Mouse (Mus musculus) olfactory bulb, adult 2 months (tissue): ENCODE measurements around the gene Syncrip. TPM values are rescaled to one million over a fixed set of nuclear protein-coding genes. Genes with fewer than 3 reads are reported as not detected.

Experiments used
- H3K27ac ChIP-seq: fragments of 200-500 bp; 2 replicates; pipeline ENCODE4 v1.5.1; 2012; ENCODE audit warnings: low read depth, low read length; ENCODE audit not compliant: insufficient read depth
- H3K4me1 ChIP-seq: fragments of 200-500 bp; 2 replicates; pipeline ENCODE4 v1.6.1; 2012; ENCODE audit warnings: low read length; ENCODE audit not compliant: control insufficient read depth, insufficient read depth
- H3K4me3 ChIP-seq: fragments of 200-500 bp; 2 replicates; pipeline ENCODE4 v1.5.1; 2012; ENCODE audit warnings: mild to moderate bottlenecking, low read depth, low read length, moderate library complexity; ENCODE audit not compliant: insufficient read depth
- CTCF ChIP-seq: fragments of 200-500 bp; IDR thresholded peaks from 2 replicates; pipeline ENCODE4 v1.5.1; 2012; ENCODE audit warnings: low read depth, mild to moderate bottlenecking, low read length, moderate library complexity; ENCODE audit not compliant: insufficient read depth
- POLR2A ChIP-seq: fragments of 200-500 bp; IDR thresholded peaks from 2 replicates; pipeline ENCODE4 v1.6.1; 2012; ENCODE audit warnings: mild to moderate bottlenecking, low read depth, low read length, moderate library complexity; ENCODE audit not compliant: insufficient read depth
- whole genome bisulfite sequencing: fragments of 180-500 bp; shearing (Covaris S2); methylation state at CpG from one replicate; pipeline ENCODE4 v1.1.7; 2018; 5-methylcytosine and 5-hydroxymethylcytosine counted together
- polyA plus RNA-seq: library from polyadenylated mRNA; stranded (reverse); fragments of >200 nt; gene quantifications from 2 replicates; pipeline ENCODE4 v1.2.4, GENCODE M21; 2012; ENCODE audit warnings: low replicate concordance; ENCODE audit not compliant: missing spikeins, insufficient read depth, insufficient read length

Gene Syncrip
- polyA plus RNA-seq, 1 experiment, result 280 TPM

DNA sequence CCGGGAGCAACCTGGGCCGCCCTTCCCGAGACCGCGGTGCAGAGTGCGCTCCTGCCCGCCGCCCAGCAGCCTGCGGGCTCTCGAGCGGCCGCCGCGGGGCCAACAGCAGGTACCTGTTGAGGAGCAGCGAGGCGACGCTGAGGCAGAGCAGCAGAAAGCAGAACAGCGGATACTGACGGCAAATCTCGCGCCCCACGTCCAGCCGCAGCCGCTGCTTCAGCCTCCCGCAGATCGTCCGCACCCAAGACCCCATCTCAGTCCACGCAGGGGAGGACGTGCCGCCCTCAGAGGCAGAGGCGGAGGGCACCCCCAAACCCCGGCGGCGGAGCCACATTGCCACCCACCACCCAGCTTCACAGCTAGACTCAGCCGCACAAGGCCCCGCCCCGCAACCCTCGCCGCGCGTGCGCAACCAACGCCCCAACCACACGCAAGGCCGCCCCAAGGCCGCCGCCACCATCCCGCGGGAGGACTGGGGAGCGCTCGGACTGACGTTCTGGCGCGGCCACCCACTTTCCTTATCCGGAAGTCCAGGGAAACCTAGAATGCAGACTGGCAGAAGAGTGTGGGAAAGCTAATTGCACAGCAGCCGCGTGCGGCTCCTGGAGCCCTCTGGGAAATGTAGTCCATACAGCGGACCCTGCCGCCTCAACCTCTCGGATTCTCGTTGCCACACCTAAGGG, 43.7 kb downstream of the Syncrip start, which contains the start of gene Snx14:
Snx14 (minus strand) TSS at position 404 of the 683 bp plus-strand sequence.
- H3K4me3 ChIP-seq, result peak within 1 kb of the TSS; percentile 69
- H3K4me1 ChIP-seq, result peaks cover 4% of the 10 kb centered on the region
- WGBS, result under 1% methylated on average over 62 of the region's 62 CpGs
- TF ChIP-seq POLR2A, result peak; percentile 63
- TF ChIP-seq CTCF, result no peak
- peak within 1 kb of the TSS; percentile 40 for H3K27ac ChIP-seq

DNA sequence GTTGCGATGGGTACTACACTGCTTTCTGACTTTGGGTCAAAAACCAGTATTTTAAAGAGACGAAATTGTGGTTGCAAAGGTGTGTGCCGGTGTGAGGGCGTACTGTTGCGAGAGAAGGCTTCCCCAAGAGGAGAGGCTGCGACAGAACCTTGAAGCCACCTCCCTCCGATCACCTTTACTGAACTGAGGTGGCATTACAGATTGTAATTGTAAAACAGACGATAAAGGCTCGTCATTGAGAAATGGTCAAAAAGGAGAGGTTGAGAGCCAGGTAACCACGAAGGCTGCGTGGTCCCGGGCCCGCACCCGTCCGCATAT, 44.2 kb downstream of the Syncrip start:
- Histone ChIP-seq H3K4me3 (peak overlapping the region; percentile 69), H3K4me1 (peaks cover 4% of the 10 kb centered on the region), H3K27ac (peak overlapping the region; percentile 40)
- TF ChIP-seq CTCF (no peak), POLR2A (no peak)
- 1% methylated on average over 15 of the region's 15 CpGs for WGBS

DNA sequence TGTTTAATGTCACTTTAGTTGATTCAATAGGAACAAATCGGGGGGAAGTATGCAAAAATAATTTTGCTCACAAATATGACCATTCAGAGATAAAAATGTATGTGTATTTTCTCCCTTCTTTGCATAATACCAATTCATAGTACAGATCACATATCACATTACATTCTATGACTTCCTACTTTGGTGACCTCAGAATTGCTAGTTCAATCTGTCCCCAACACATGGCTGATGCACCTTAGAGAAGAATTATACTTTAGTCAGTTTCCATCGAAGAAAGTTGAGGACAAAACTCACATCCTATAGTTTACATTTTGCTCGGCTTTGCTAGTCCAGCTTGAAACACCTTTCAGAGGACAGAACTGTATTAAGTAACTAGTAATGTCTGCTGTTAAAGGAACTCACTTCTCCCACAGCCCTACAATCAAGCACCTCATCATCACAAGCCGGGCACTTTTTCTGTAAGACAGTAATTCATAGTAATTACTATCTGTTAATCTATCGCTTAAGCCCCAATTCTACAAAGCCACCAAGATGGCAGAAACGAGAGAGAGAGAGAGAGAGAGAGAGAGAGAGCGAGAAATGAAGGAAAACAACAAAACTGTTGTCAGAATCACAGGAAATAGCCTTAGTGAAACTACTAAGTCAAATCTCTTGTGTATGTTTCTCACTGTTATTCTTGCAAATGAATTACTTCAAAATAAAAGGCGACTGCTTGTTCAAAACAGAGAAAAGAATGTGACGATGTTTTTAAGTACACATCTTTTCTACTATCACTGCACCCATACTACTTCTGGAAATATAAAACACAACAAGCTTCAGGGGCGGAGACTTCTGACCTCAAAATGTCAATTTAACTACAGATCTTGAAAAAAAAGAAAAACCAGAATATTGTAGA, 44.8 kb downstream of the Syncrip start:
- TF ChIP-seq CTCF (no peak), POLR2A (no peak)
- H3K4me3 ChIP-seq, result peak overlapping the region; percentile 69
- WGBS, result 26% methylated on average over 10 of the region's 10 CpGs
- peaks cover 4% of the 10 kb centered on the region for H3K4me1 ChIP-seq
- no peak overlapping the region for H3K27ac ChIP-seq

DNA sequence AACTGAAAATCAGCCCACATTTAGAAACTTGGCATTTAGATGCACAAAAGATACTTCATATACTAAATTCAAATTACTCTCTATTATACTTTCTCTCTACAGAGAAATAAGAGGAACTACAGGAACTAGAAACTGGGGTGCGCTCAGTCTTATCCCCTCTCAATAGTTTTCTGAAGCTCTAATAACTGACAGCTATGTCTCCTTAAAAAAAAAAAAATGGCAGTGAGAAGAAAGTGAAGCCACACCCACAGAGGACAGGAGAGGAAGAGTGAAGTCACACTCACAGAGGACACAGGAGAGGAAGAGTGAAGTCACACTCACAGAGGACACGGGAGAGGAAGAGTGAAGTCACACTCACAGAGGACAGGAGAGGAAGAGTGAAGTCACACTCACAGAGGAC, 58.0 kb downstream of the Syncrip start:
- Histone ChIP-seq H3K27ac (no peak overlapping the region), H3K4me1 (no peaks in the 10 kb centered on the region), H3K4me3 (no peak overlapping the region)
- TF ChIP-seq CTCF (no peak), POLR2A (no peak)
- WGBS, result 92% methylated on average over 2 of the region's 2 CpGs

DNA sequence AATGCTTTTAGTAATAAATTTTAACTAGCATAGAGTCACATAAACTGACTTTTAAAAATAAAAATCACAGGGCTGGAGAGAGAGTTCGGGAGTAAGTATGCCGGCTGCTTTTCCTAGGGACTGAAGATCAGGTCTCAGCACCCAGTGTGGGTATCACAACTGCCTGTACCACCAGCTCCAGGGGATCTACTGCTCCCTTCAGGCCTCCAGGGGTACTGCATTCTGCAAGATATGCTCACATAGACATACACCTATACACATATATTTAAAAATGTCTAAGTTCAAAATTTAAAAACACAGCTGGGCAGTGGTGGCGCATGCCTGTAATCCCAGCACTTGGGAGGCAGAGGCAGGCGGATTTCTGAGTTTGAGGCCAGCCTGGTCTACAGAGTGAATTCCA, 59.9 kb downstream of the Syncrip start:
- H3K27ac ChIP-seq, result no peak overlapping the region
- TF ChIP-seq CTCF (no peak), POLR2A (no peak)
- H3K4me1 ChIP-seq, result no peaks in the 10 kb centered on the region
- 97% methylated on average over 4 of the region's 4 CpGs for WGBS
- H3K4me3 ChIP-seq, result no peak overlapping the region

DNA sequence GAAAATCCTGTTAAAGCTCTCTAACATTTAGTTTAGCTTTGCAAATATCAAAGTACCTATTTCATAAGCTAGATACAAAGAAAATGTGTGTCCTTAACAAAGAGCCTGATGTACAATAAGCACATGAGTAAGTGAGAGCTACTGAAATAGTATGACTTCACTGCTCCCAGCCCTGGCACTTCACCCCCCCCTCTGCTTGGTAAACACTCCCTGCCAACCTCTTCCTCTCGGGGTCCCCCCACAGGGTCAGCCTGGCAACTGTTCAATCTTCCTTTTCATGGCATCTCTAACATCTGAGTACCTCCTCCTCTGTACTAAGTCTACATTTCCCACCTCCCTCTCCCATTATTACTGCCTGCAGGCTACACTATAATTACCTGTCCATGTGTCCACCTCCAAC, 65.6 kb downstream of the Syncrip start:
- no peak for TF ChIP-seq POLR2A
- TF ChIP-seq CTCF, result no peak
- H3K4me3 ChIP-seq, result no peak overlapping the region
- H3K27ac ChIP-seq, result no peak overlapping the region
- H3K4me1 ChIP-seq, result no peaks in the 10 kb centered on the region
- WGBS, result 14% methylated on average over 1 of the region's 1 CpGs

DNA sequence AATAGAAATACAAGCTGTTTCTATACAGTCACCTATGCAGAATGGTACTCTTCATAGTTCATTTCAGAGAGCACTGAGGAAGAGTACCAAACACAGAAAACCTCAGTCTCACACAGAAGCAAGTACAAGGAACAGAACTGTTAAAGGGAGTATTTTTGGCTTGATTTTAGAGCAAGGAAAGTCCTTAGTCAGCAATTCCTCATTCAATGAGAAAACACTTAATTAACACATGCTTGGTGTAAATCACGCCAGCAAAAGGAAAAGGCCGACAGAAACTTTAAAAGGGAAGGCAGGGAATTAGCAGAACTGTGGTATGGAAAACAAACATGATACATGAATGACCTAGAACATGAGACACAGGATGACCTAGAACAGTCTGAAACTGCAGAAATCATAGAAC, 72.4 kb downstream of the Syncrip start:
- Histone ChIP-seq H3K27ac (no peak overlapping the region), H3K4me1 (no peaks in the 10 kb centered on the region), H3K4me3 (no peak overlapping the region)
- WGBS, result 24% methylated on average over 2 of the region's 2 CpGs
- no peak for TF ChIP-seq CTCF
- no peak for TF ChIP-seq POLR2A

DNA sequence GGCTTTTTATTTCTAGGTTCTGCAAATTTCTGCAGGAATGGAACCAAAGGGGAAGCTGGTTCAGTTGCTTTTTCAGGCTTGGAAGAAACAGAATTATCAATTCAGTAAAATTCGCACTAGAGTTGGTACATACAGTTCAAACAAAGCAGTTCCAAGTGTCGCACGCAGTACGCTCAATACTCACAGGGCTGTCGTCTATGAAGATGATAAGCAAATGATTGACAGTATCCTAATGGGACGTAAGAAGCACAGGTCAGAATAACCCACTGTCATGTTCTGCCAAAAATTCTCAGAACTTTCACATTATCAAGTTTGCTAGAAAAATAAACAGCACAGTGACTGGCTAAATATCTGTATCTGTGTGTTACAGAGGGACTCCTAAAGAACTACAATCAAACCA, 77.9 kb downstream of the Syncrip start:
- WGBS, result 85% methylated on average over 6 of the region's 6 CpGs
- Histone ChIP-seq H3K27ac (no peak overlapping the region), H3K4me3 (no peak overlapping the region), H3K4me1 (no peaks in the 10 kb centered on the region)
- no peak for TF ChIP-seq CTCF
- TF ChIP-seq POLR2A, result no peak

DNA sequence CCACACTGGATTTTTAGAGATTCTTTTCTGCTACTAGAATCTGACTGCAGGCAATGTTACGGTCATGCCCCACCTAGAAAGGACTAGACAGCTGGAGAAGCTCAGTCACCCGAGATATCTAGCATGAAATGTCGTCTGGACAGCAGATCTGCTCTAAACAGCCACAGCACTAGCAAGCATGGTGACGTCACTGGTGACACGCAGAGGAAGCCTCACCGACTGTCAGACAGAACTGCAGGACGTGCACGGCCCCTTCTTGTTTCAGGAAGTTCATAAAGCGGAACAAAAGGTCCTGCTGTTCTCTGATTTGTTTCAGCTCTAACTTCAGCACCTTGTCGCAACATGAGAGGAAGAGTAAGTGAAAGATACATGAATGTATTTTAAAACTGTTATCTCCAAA, 78.3 kb downstream of the Syncrip start:
- Histone ChIP-seq H3K4me3 (no peak overlapping the region), H3K27ac (no peak overlapping the region), H3K4me1 (no peaks in the 10 kb centered on the region)
- TF ChIP-seq POLR2A, result no peak
- TF ChIP-seq CTCF, result no peak
- WGBS, result 85% methylated on average over 10 of the region's 10 CpGs

DNA sequence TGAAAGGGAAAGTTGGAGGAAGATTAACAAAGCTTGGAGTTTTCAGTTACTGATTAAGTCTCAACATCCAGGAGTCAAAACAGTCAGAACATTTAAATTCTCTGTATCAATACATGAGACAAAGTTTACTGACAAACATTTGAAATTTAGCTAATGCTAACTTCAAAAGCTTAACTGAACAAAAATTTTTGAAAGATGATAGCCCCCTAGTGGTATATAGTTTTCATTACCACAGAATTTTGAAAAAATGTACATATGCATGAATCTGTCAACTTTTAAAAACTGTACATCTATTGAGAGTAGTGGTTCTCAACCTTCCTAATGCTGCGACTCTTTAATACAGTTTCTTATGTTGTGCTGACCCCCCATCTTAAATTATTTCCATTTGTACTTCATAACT, 83.9 kb downstream of the Syncrip start:
- no peak for TF ChIP-seq CTCF
- no peak for TF ChIP-seq POLR2A
- no peaks in the 10 kb centered on the region for H3K4me1 ChIP-seq
- no peak overlapping the region for H3K4me3 ChIP-seq
- no peak overlapping the region for H3K27ac ChIP-seq
- 88% methylated on average over 1 of the region's 1 CpGs for WGBS

Other genes with a start within 250 kb of the Syncrip start
- gene Nt5e, start 155.4 kb downstream of the Syncrip start, polyA plus RNA-seq, result not detected in 2 replicates
- gene Snx14, start 43.6 kb downstream of the Syncrip start, polyA plus RNA-seq, result not detected in 2 replicates
- gene Gm20537, start 26.0 kb downstream of the Syncrip start, polyA plus RNA-seq, result not detected in 2 replicates
- not detected in 2 replicates for gene Zfp949, start 65.4 kb upstream of the Syncrip start, polyA plus RNA-seq
- not detected in 2 replicates for gene Trim43a, start 98.3 kb upstream of the Syncrip start, polyA plus RNA-seq
- gene Mthfsl, start 237.7 kb upstream of the Syncrip start, polyA plus RNA-seq, result not detected in 2 replicates
- not detected in 2 replicates for gene Bcl2a1d, start 249.3 kb upstream of the Syncrip start, polyA plus RNA-seq